Mouse (Mus musculus) thymus, adult 2 months (tissue): ENCODE results near the gene Cpsf4. TPM values are rescaled to one million over a fixed set of nuclear protein-coding genes. Genes with fewer than 3 reads are reported as not detected.
"Not testable (repeated sequence)": the region's sequence is repeated elsewhere in the genome, so short reads cannot be mapped to it uniquely, and the experiment has no call there.

Source experiments
- DNase-seq: peaks from one replicate; pipeline ENCODE4 v3.0.0; 2021
- H3K27ac ChIP-seq: fragments of 200-500 bp; 2 replicates; pipeline ENCODE4 v1.5.1; 2012; ENCODE audit warnings: low read length, control low read depth; ENCODE audit not compliant: control insufficient read depth, insufficient read depth
- H3K27me3 ChIP-seq: fragments of 200-500 bp; 2 replicates; pipeline ENCODE4 v1.6.1; 2012; ENCODE audit warnings: mild to moderate bottlenecking, low read length, moderate library complexity, mixed read lengths; ENCODE audit not compliant: control insufficient read depth, insufficient read depth
- H3K36me3 ChIP-seq: fragments of 200-500 bp; 2 replicates; pipeline ENCODE4 v1.6.1; 2012; ENCODE audit warnings: mild to moderate bottlenecking, low read length, moderate library complexity; ENCODE audit not compliant: control insufficient read depth, insufficient read depth
- H3K4me1 ChIP-seq: fragments of 200-500 bp; replicated peaks from 2 replicates; pipeline ENCODE4 v1.6.1; 2012; ENCODE audit warnings: low read length; ENCODE audit not compliant: control insufficient read depth, insufficient read depth
- H3K4me3 ChIP-seq: fragments of 200-500 bp; 2 replicates; pipeline ENCODE4 v1.5.1; 2012; ENCODE audit warnings: mild to moderate bottlenecking, low read length, control low read depth, moderate library complexity; ENCODE audit not compliant: control insufficient read depth, insufficient read depth
- CTCF ChIP-seq: fragments of 200-500 bp; IDR thresholded peaks from 2 replicates; pipeline ENCODE4 v1.5.1; 2012; ENCODE audit warnings: mild to moderate bottlenecking, control low read depth, low read length, moderate library complexity, borderline replicate concordance; ENCODE audit not compliant: control insufficient read depth, poor library complexity, insufficient read depth; ENCODE audit errors: extremely low read depth
- POLR2A ChIP-seq: fragments of 200-500 bp; IDR thresholded peaks from 2 replicates; pipeline ENCODE4 v1.6.1; 2012; ENCODE audit warnings: mild to moderate bottlenecking, low read length, control low read depth, moderate library complexity; ENCODE audit not compliant: control insufficient read depth, poor library complexity, insufficient read depth; ENCODE audit errors: extremely low read depth
- WGBS: fragments of 180-500 bp; shearing (Covaris S2); methylation state at CpG from one replicate; pipeline ENCODE4 v1.1.7; 2018; 5-methylcytosine and 5-hydroxymethylcytosine counted together
- polyA plus RNA-seq: library from polyadenylated mRNA; depleted of rRNA; stranded (reverse); fragments of >200 nt; gene quantifications from 2 replicates; pipeline ENCODE4 v1.2.3, GENCODE M21; 2012

Gene Cpsf4
- polyA plus RNA-seq, 1 experiment: 66.0 TPM

GRCm38 (mm10) chr5:145207954-145208353, 40.9 kb downstream of the Cpsf4 start:
- no peak for TF ChIP-seq CTCF
- no peak for TF ChIP-seq POLR2A
- Histone ChIP-seq H3K4me1 (peaks cover 14% of the 10 kb centered on the region), H3K27ac (no peak overlapping the region), H3K27me3 (no peaks in the 10 kb centered on the region), H3K36me3 (no peaks in the 10 kb centered on the region; the same call in none of the 2 replicates), H3K4me3 (no peak overlapping the region)
- no peak for DNase-seq
- WGBS: 97% methylated on average over 6 of the region's 6 CpGs

GRCm38 (mm10) chr5:145208391-145208790, 41.4 kb downstream of the Cpsf4 start:
- H3K4me3 ChIP-seq, H3K36me3 ChIP-seq, DNase-seq, H3K27me3 ChIP-seq, H3K27ac ChIP-seq: not testable (repeated sequence)
- 94% methylated on average over 11 of the region's 11 CpGs for WGBS
- H3K4me1 ChIP-seq: peaks cover 11% of the 10 kb centered on the region

- WGBS: 97% methylated on average over 4 of the region's 4 CpGs
- TF ChIP-seq CTCF: no peak
- no peak for TF ChIP-seq POLR2A
- no peaks in the 10 kb centered on the region for H3K4me1 ChIP-seq
- H3K36me3 ChIP-seq: no peaks in the 10 kb centered on the region; the same call in none of the 2 replicates
- no peaks in the 10 kb centered on the region for H3K27me3 ChIP-seq
- no peak overlapping the region for H3K27ac ChIP-seq
- no peak for DNase-seq
- no peak overlapping the region for H3K4me3 ChIP-seq
Observed at GRCm38 (mm10) chr5:145211340-145211739, 44.3 kb downstream of the Cpsf4 start.

GRCm38 (mm10) chr5:145212216-145212615, 45.2 kb downstream of the Cpsf4 start:
- no peak for DNase-seq
- no peaks in the 10 kb centered on the region; the same call in none of the 2 replicates for H3K36me3 ChIP-seq
- no peaks in the 10 kb centered on the region for H3K4me1 ChIP-seq
- H3K4me3 ChIP-seq: no peak overlapping the region
- no peaks in the 10 kb centered on the region for H3K27me3 ChIP-seq
- no peak overlapping the region for H3K27ac ChIP-seq
- WGBS: 98% methylated on average over 4 of the region's 4 CpGs
- TF ChIP-seq CTCF: no peak
- no peak for TF ChIP-seq POLR2A

GRCm38 (mm10) chr5:145213505-145213904, 46.5 kb downstream of the Cpsf4 start:
- Histone ChIP-seq H3K36me3 (peaks cover 7% of the 10 kb centered on the region), H3K4me3 (no peak overlapping the region), H3K4me1 (no peaks in the 10 kb centered on the region), H3K27ac (no peak overlapping the region), H3K27me3 (no peaks in the 10 kb centered on the region)
- WGBS: 92% methylated on average over 3 of the region's 3 CpGs
- TF ChIP-seq POLR2A: no peak
- no peak for TF ChIP-seq CTCF
- DNase-seq: no peak

- Histone ChIP-seq H3K36me3 (peaks cover 14% of the 10 kb centered on the region), H3K27me3 (no peaks in the 10 kb centered on the region), H3K4me1 (no peaks in the 10 kb centered on the region), H3K27ac (no peak overlapping the region), H3K4me3 (no peak overlapping the region)
- whole genome bisulfite sequencing: 86% methylated on average over 4 of the region's 4 CpGs
- TF ChIP-seq CTCF (no peak), POLR2A (no peak)
- DNase-seq: no peak
Observed at GRCm38 (mm10) chr5:145214679-145215078, 47.7 kb downstream of the Cpsf4 start.

GRCm38 (mm10) chr5:145217746-145218145, 50.7 kb downstream of the Cpsf4 start:
- Histone ChIP-seq H3K27me3 (no peaks in the 10 kb centered on the region), H3K36me3 (peaks cover 31% of the 10 kb centered on the region), H3K4me1 (no peaks in the 10 kb centered on the region), H3K27ac (no peak overlapping the region), H3K4me3 (no peak overlapping the region)
- no peak for DNase-seq
- TF ChIP-seq CTCF (no peak), POLR2A (no peak)
- 92% methylated on average over 6 of the region's 6 CpGs for WGBS
